Mouse (Mus musculus) ZHBTc4 (cell line): ENCODE data around the gene Fibp.

Experiments
- DNase-seq: peaks from one replicate; pipeline ENCODE4 v3.0.0-alpha.2; 2011; ENCODE audit warnings: low read depth, low spot score

Fibp gene

DNA sequence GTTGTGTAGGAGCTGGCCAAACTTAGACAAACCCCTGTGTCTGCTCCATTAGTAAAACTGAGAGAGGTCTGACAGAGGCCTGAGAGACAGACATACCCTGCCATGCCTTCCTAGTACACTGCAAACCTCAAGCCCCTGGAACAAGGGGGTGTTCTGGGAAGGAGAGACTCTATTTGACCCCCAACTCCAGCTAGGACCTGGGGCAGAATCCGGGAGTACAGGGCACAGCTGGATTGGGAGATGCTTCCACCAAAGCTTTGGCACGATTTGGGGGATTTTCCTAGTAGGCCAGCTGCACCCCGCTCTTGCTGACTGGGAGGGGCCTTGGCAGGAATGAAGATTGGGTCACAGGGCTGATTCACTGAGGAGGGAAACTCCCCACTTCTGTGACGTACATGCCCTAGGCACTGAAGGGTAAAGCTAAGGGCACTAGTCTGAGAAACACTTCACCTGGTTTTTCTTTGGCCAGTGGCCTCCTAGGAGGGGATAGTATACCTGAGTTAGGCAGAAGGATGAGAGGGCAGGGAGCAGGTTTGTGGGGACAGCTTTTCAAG is 28.4 kb upstream of the Fibp start:
- no peak for DNase-seq

DNA sequence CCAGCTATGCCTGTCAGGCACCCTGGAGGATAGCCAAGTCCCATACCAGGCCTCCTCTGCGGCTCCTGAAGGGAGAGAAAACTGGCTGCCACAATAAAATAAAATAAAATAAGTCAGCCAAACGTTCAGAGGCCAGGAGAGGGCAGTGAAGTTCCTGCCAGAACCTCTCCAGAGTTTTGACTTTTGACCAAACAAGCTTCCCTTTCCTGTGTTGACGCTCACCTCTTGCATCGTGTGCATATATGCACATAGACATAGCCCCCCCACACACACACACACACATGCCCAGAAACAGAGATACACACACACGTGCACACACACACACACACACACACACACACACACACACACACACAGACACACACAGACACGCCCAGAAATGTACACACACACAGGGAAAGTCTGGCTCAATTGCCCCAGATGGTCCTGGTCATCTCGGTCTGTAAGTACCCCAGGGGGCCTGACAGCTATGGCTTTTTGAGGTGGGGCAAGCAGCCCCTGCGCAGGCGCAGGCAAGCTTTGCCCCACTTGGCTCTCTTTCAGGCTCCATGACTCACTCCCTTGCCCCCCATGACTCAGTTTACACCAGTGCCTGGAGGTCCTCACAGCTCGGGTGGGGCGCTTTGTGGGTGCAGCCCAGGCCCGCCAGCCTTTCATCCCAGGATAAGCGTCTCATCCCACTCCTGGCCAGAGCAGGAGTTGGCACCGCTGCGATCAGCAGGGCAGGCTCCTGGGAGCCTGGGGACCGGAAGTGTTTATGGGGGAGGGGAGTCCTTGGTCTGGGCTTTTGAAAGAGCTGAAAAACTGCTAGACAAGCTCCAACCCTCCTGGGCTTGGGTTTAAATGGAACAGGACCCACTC is 27.2 kb upstream of the Fibp start:
- peak; percentile 53 for DNase-seq

DNA sequence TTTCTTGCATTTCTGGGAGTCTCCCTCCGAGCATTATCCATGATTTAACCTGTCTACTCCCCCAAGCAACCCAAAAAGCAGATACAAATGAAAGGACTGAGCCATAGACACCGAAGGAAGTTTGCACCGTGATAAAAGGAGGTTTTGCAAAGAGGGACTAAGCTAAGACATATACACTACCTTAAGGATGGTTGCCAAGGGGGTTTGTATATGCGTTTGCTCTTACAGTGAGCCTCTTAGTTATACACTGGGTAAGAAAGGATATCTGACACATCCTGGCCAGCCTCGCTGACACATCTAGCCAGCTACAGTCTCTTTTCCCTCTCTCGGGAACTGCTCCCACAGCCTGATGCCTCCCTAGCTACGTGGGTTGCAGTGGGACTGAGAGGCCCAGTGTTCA is 26.5 kb upstream of the Fibp start:
- no peak for DNase-seq

DNA sequence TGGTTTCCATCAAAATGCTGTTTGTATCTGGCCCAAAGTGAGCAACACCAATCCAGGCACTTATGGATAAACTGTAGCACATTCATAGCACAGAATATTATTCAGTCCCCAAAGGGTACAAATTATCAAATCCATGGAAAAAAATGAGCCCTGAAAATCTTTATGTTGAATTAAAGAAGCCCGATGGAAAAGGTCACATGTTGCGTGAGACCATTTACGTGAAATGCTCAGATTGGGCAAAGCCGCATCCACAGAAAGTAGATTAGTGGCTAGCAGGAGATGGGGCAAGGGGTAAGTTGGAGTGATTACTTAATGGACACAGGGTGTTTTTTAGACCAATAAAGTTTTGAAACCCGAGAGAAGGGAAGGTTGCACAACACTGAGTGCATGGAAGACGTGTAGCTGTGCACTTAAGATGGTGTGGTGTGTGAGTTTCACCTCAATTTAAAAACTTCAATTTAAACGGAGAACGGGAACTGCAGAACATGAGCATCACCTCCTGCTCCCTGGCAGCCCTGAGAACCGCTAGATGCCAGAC is 16.0 kb upstream of the Fibp start:
- DNase-seq, result no peak

DNA sequence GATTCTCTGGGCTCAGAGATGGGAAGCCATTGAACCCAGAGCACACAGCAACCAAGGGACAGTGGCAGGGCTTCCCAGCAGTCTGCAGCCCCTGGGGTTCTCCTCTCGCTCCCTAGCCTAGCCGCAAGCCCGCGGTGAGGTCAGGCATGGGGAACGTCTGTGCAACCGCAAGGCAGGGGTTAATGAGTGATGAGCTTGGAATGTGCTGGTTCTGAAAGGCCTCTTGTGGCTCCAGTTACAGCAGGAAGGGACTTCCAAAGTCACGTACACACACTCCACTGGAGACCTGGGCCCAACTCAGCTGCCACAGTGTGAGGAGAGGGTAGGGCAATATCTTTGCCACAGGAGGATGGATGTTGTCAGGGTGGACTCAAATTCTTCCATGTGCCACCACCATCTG is 15.5 kb upstream of the Fibp start:
- DNase-seq, result peak; percentile 20

DNA sequence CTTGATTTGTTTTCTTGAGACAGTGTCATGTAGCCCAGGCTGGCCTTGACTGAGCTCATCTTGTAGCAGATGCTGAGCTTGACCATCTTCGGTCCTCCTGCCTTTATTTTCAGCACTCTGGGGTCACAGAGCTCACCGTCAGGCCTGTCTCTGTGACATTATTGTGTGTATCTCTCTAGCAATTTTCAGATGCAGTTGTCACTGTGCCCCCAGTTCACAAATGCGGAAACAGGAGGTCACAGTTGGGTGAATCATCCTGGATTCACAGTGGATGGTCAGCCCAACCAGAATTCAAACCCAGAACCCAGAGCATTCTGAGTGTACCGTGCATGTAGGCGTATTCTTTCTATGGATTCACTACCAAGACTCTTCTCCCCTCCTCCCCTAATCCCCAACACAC is 14.7 kb upstream of the Fibp start:
- no peak for DNase-seq

DNA sequence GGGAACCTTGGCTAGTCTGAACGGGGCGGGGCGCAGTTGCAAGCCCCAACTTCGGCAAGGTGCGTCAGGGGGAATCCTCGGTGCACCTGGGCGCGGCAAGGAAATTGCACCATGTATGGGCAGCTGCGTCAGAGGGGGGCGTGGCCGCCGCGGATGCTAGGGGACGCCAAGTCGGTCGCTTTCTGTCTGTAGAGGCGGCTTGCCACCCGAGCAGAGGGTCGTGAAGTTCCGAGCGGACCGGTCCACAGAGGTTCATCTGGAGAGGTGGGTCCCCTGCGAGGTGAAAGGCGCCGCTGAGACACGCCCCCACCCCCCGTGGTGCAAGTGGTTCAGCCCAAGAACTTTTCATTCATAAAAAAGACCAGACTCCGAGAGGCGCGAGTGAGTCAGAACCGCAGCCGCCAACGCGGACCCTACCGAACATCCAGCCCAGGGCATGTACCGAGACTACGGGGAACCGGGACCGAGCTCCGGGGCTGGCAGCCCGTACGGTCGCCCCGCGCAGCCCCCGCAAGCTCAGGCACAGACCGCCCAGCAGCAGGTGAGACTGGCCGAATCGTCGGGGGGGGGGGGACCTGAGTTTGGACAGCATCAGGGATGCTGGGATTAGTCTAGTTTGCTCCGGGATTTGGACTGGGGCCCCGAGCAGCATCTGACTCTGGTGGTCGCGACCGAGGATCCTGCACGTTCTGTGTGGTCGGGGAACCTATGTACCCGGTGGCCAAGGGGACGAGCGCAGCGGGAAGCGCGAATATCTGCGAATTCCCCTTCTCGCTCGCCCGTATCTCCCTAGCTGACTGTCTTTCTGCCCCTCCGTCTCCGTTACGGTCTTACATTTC is 12.7 kb upstream of the Fibp start, which contains the start of gene Fosl1:
Fosl1 (plus strand) TSS at position 33 of the 839 bp plus-strand sequence.
- peak; percentile 85 for DNase-seq

DNA sequence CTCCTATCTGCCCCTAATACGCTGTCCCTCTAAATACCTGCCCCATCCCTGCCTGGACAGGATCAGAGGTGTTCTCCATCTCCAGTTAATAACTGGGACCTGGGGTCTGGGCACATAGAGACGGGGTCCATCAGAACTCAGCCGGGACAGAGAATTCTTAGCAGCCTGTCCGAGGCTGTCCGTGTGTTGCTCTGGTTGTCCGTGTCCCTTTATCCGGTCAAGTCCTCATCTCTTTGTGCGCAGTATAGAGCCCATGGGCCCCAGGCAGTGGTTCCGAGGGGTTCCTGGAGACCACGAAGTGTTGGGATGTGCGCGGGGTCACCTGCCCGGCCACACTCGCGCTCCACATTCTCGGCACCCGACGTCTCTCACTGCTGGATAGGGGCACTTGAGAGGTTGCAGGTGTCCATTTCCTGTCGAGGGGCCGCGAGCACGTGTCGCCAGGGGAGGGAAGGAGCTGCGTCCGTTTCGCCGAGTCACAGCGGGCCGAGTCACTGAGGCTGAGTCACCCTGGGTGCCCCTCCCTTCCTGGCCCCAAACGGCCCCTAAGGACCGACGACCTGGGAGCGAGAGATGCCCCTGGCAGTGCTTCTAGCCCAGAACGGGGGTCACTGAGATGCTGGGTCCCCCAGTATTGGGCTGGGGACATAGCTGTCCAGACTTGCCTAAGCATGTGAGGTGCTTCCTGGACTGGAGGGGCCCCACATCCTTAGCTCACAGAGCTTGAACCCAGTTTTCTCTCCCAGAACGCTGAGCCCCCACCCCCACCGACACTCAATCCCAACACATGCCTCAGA is 11.9 kb upstream of the Fibp start:
- peak; percentile 29 for DNase-seq

DNA sequence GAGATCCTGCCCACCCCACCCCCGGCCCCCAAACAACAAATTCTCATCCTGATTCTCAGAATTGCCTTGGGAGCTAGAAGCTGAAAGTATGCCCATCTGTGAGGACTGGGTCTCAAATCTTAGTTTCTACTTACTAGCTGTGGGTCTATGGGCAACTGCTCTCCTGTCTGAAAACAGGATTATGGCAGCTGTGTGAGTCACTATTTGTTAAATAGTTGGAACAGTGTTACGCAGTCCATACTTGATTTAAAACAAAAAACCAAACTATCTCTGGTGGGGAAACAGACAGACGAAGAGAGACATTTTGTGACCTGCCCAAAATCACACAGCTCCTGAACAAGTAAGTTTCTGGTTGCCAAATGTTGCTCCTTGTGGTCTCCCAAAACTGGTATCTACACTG is 10.7 kb upstream of the Fibp start:
- DNase-seq, result no peak

DNA sequence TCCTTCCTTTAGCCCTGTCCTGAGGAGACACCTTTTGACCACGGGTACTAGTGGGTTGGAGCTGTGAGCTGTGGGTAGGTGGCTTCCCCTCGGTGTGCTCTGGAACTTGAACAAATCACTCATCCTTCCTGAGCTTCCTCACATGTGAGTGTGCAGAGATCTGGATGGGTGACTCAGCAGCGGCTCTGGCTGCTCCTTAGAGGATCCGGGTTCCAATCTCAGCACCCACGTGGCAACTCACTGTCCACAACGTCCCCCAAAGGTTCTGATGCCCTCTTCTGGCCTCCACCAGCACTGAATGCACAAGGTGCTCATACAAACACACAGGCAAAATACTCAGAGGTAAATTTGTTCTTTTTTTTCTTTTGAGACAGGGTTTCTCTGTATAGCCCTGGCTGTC is 8.6 kb upstream of the Fibp start:
- DNase-seq, result no peak

DNA sequence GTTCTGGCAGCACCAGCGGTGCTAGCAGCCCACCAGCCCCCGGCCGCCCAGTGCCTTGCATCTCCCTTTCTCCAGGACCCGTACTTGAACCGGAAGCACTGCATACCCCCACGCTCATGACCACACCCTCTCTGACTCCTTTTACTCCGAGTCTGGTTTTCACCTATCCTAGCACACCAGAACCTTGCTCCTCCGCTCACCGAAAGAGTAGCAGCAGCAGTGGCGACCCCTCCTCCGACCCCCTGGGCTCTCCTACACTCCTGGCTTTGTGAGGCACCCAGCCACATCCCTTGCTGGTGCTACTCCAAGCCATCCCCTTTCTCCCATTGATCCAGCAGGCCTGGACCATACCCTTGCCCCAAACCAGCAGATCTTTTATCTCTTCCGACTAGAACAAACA is 5.4 kb upstream of the Fibp start:
- DNase-seq, result no peak

DNA sequence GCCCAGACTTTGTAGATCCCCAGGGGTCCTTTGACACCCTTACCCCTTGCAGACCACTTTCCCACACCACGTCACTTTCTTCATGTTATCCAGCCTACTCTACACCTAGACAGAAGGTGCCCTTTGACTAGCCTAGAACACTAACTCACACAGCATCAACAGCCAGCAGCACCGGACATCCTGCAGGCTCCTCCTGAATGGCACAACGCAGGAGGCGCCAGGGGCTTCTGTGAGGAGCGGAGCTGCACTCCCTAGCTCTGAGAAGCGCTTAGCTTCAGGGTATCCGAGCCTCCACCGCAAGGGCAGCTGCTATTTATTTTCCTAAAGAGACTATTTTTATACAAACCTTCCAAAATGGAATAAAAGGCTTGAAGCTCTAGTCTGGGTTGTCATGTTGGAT is 4.8 kb upstream of the Fibp start:
- no peak for DNase-seq

DNA sequence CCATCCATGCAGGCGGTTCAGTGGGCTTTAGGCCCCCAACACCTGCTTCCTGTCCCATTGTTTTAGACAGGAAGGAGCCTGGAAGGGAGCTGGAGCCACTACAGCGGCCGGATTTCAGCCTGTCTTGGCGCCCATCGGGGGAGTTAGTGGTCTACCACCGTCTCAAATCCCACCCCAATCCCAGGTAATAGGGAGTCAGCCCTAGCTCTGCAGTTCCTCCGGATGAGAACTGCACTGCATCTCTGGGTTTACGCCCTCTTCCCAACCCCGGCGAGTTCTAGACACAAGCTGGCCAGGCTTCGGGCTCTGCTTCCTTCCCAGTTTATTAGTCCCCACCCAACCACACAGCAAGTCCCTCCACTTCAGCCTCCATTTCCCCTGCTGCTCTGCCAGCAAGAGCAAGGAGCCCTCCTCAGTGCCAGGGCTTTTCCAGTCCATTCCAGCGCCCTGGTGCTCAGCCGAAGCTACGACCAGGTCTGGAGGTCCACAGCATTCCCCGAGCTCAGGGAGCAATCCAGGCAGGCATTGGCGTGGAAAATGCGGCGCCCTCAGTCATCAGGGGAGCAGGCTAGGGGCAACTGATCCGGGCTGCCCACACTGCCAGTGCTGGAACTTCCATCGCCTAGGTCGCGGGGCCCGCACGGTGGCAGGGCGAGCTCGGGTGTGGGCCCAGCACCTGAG is 4.0 kb upstream of the Fibp start:
- DNase-seq, result no peak

DNA sequence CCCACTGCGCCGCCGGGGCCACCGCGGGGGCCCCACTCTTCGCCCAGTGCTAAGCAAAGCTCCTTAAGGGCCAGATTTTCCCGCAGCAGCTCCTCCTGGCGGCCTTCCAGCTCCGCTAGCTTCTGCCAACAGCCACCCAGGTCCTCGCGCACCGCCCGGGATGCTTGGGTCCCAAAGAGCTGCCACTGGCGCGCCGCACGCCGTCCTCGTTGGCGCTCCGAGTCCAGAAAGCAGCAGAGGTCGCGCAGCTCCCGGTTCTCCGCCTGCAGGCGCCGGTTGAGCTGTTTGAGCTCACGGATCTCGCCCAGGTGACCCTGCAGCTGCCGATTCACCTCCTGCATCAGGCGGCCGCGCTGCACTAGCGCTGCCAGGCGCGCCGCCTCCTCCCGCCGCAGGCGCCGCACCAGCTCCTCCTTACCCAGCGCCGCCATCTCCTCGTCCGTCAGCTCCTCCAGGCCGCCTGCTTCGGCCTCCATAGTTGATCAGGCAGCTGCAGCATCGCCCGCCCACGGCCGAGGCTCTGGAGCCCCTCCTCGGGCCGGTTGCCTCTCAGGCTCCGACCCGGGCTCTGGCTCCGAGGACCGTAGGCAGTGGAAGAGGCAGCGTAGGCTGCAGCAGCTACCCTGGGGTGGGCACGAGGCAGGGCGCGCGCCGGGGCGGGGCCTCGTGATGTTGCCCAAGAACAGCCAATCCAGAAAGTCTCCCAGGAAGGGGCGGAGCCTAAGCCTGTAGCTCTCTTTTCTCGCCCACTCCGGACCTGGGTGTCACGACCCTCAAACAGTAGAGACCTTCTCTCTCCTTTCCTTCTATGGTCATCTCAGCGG is 3.3 kb upstream of the Fibp start:
- DNase-seq, result peak; percentile 92

DNA sequence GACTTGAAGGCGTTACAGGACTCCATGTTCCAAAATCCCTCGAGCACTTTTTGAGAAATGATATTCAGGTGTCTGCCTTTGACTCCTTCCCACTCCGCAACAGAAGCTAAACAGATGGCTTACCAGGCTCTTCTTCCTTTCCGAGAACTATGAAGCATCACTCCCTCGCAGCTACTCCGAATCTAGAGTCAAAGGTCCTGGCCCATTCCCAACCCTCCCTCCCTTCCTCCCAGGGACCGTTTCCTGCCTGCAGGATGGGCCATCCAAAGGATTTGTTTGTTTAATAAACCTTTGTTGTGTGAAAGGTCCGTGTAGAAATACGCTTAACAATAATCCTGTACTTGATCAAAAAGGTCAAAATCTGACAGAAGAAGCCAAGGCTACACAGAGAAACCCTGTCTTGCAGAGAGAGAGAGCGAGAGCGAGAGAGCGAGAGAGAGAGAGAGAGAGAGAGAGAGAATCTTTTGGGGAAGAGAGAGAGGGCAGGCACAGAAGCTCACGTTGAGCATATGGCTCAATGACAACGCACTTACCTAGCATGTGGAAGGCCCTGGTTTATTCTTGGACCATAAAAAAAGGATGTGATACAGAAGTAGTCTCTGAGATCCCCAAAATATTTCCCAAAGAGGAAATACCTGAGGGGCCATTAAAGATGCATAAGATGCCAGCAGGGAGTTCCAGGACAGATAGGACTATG is 2.5 kb upstream of the Fibp start, which contains the start of gene Ccdc85b:
Ccdc85b (minus strand) TSS at position 149 of the 697 bp plus-strand sequence.
- DNase-seq, result no peak

DNA sequence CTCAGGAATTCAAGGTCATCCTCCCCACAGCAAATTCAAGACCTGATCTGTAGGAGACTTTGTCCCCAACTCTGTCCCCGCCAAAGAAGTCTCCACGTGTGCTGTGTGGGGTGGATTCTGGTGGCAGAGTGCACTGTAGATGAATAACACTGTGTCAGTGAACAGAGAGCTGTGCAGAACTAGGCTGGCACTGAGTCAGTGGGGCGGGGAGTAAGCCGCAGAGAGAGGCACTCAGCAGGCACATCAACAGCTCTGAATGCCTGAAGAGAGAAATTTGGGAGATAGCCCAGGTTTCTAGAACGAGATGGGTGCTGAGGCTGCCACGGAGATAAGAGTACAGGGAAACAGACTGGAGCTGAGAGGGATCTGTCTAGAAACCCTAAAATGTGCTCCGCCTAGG is 1.4 kb upstream of the Fibp start:
- no peak for DNase-seq

DNA sequence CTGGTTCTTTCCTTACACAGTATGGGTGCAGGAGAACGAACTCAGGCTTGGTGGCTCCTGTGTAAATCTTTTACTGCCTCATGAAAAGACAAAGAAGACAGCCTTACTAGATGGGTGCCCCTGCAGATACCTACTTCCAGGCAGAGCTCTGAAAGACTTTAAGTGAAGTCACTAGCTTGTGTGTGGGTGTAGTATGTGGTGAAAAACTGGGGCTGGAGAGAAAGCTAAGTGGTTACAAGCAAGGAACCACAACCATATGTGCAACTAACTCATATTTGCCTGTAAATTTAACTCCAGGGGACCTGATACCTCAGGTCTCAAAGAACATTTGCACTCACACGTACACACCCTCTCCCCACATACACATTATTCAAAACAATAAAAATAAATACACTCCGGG is 519 bp upstream of the Fibp start:
- DNase-seq, result no peak

DNA sequence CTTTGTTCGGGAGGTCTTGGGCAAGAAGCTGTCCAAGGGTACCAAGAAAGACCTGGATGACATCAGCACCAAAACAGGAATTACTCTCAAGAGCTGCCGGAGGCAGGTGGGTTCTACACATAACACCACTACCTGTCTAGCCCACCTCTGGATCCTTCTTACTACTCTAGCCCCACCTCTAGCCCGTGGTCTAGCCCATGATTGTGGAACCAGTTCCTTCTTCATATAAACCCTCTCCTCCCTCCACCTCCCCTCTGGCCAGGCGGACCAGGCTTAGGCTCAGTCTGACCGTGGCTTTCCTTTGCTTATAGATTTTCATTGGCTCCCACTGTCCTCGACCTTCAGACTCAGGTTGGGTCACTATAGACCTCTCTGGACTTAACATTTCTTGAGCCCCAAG is 996 bp downstream of the Fibp start:
- DNase-seq, result no peak

DNA sequence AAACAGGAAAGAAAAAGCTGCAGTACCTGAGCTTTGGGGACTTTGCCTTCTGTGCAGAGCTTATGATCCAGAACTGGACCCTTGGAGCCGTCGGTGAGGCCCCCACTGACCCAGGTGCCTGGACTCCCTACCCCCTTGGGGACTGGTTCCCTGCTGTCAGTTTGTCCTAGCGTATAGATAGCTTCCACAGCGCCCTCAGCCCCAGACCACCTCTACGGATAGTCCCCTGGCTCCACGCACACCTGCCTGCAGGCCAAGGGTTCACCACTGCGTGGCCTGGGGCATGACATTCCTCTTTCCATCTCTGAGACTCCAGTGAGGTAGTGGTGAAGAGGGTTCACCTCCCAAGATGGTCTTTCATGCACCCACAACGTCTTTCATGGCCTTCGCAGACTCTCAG is 2.8 kb downstream of the Fibp start:
- no peak for DNase-seq
